Mouse (Mus musculus) heart, embryonic 15.5 days (tissue): ENCODE results near the gene Wipf1. TPM values are rescaled to one million over a fixed set of nuclear protein-coding genes. Genes with fewer than 3 reads are reported as not detected.

ENCODE experiments used
- ATAC-seq: fragments of 200-750 bp; cut with Nextera tagmentation; replicated peaks from 2 replicates; pipeline ENCODE4 v1.8.0; 2017; ENCODE audit warnings: low read depth, moderate TSS enrichment; ENCODE audit not compliant: insufficient number of reproducible peaks, insufficient read depth, low FRiP score
- H3K27ac ChIP-seq: fragments of 300-500 bp; sonication (generic); 2 replicates; pipeline ENCODE4 v1.5.1; 2015; ENCODE audit warnings: mild to moderate bottlenecking, inconsistent platforms
- H3K27me3 ChIP-seq: fragments of 300-500 bp; sonication (generic); 2 replicates; pipeline ENCODE4 v1.6.1; 2015; ENCODE audit warnings: inconsistent platforms
- H3K36me3 ChIP-seq: fragments of 300-500 bp; sonication (generic); 2 replicates; pipeline ENCODE4 v1.6.1; 2015; ENCODE audit warnings: mild to moderate bottlenecking, inconsistent platforms
- H3K4me1 ChIP-seq: fragments of 300-500 bp; sonication (generic); replicated peaks from 2 replicates; pipeline ENCODE4 v1.6.1; 2015; ENCODE audit warnings: inconsistent platforms
- H3K4me2 ChIP-seq: fragments of 300-500 bp; sonication (generic); 2 replicates; pipeline ENCODE4 v1.6.1; 2015; ENCODE audit warnings: inconsistent platforms, mild to moderate bottlenecking, moderate library complexity
- H3K4me3 ChIP-seq: fragments of 300-500 bp; sonication (generic); 2 replicates; pipeline ENCODE4 v1.5.1; 2015; ENCODE audit warnings: mild to moderate bottlenecking, inconsistent platforms
- H3K9ac ChIP-seq: fragments of 300-500 bp; sonication (generic); 2 replicates; pipeline ENCODE4 v1.6.1; 2015; ENCODE audit warnings: mild to moderate bottlenecking, inconsistent platforms
- H3K9me3 ChIP-seq: fragments of 300-500 bp; sonication (generic); replicated peaks from 2 replicates; pipeline ENCODE4 v1.6.1; 2016; ENCODE audit warnings: inconsistent platforms
- WGBS: fragments of 180-500 bp; shearing (Covaris S2); methylation state at CpG from one replicate; pipeline ENCODE4 v1.1.7; 2015; ENCODE audit warnings: mixed read lengths; 5-methylcytosine and 5-hydroxymethylcytosine counted together
- polyA plus RNA-seq: library from polyadenylated mRNA; unstranded; fragments of >200 nt; fragmentation: Nextera tagmentation; extraction: Ambion mirVana; gene quantifications from 2 replicates; pipeline ENCODE4 v1.2.1, GENCODE M21; 2015

Gene Wipf1
- polyA plus RNA-seq, 1 experiment from 2014 or later = 5.1 TPM

- Histone ChIP-seq H3K27ac (no peak overlapping the region), H3K4me2 (no peak overlapping the region), H3K4me1 (peaks cover 22% of the 10 kb centered on the region), H3K9ac (no peak overlapping the region), H3K27me3 (no peaks in the 10 kb centered on the region), H3K4me3 (no peak overlapping the region), H3K36me3 (no peaks in the 10 kb centered on the region), H3K9me3 (no peaks in the 10 kb centered on the region)
- ATAC-seq = no peak
- 72% methylated on average over 6 of the region's 6 CpGs for whole genome bisulfite sequencing
Measured at GRCm38 (mm10) chr2:73522336-73522735, 7.2 kb downstream of the Wipf1 start.

GRCm38 (mm10) chr2:73521737-73522136 is 7.8 kb downstream of the Wipf1 start:
- WGBS = 28% methylated on average over 5 of the region's 5 CpGs
- no peak overlapping the region for H3K27ac ChIP-seq
- no peak overlapping the region for H3K4me2 ChIP-seq

GRCm38 (mm10) chr2:73518966-73519365 is 10.6 kb downstream of the Wipf1 start:
- H3K4me2 ChIP-seq = no peak overlapping the region
- H3K4me3 ChIP-seq = no peak overlapping the region
- ATAC-seq = no peak
- H3K9me3 ChIP-seq = no peaks in the 10 kb centered on the region
- WGBS = 80% methylated on average over 5 of the region's 5 CpGs
- H3K4me1 ChIP-seq = peaks cover 21% of the 10 kb centered on the region
- H3K27me3 ChIP-seq = no peaks in the 10 kb centered on the region
- no peaks in the 10 kb centered on the region for H3K36me3 ChIP-seq
- no peak overlapping the region for H3K9ac ChIP-seq
- no peak overlapping the region for H3K27ac ChIP-seq

More at GRCm38 (mm10) chr2:73521737-73522136, 7.8 kb downstream of the Wipf1 start:
- Histone ChIP-seq H3K9ac (no peak overlapping the region), H3K36me3 (no peaks in the 10 kb centered on the region), H3K9me3 (no peaks in the 10 kb centered on the region), H3K27me3 (no peaks in the 10 kb centered on the region), H3K4me1 (peaks cover 22% of the 10 kb centered on the region), H3K4me3 (no peak overlapping the region)
- peak; percentile 64; the same call in 1 of the 2 replicates for ATAC-seq

GRCm38 (mm10) chr2:73518311-73518710 is 11.2 kb downstream of the Wipf1 start:
- H3K9ac ChIP-seq = no peak overlapping the region
- H3K27me3 ChIP-seq = no peaks in the 10 kb centered on the region
- no peaks in the 10 kb centered on the region for H3K36me3 ChIP-seq
- H3K9me3 ChIP-seq = no peaks in the 10 kb centered on the region
- H3K4me2 ChIP-seq = no peak overlapping the region
- H3K4me3 ChIP-seq = no peak overlapping the region
- WGBS = 78% methylated on average over 2 of the region's 2 CpGs
- no peak for ATAC-seq
- no peak overlapping the region for H3K27ac ChIP-seq
- peaks cover 17% of the 10 kb centered on the region for H3K4me1 ChIP-seq

- WGBS = 86% methylated on average over 6 of the region's 6 CpGs
- peaks cover 8% of the 10 kb centered on the region for H3K4me1 ChIP-seq
- no peaks in the 10 kb centered on the region for H3K36me3 ChIP-seq
- no peak overlapping the region for H3K4me3 ChIP-seq
- no peak for ATAC-seq
- no peaks in the 10 kb centered on the region for H3K27me3 ChIP-seq
- H3K9me3 ChIP-seq = no peaks in the 10 kb centered on the region
- H3K27ac ChIP-seq = no peak overlapping the region
- no peak overlapping the region for H3K9ac ChIP-seq
- no peak overlapping the region for H3K4me2 ChIP-seq
Measured at GRCm38 (mm10) chr2:73514178-73514577, 15.4 kb downstream of the Wipf1 start.

- H3K9ac ChIP-seq = no peak overlapping the region
- H3K36me3 ChIP-seq = no peaks in the 10 kb centered on the region
- H3K4me2 ChIP-seq = no peak overlapping the region
- H3K27me3 ChIP-seq = no peaks in the 10 kb centered on the region
- 78% methylated on average over 2 of the region's 2 CpGs for WGBS
- peaks cover 12% of the 10 kb centered on the region for H3K4me1 ChIP-seq
- ATAC-seq = no peak
- H3K9me3 ChIP-seq = no peaks in the 10 kb centered on the region
- H3K4me3 ChIP-seq = no peak overlapping the region
- no peak overlapping the region for H3K27ac ChIP-seq
Measured at GRCm38 (mm10) chr2:73513204-73513749, 16.3 kb downstream of the Wipf1 start.

GRCm38 (mm10) chr2:73512044-73512443 is 17.5 kb downstream of the Wipf1 start:
- Histone ChIP-seq H3K9me3 (no peaks in the 10 kb centered on the region), H3K27ac (no peak overlapping the region), H3K4me1 (peaks cover 12% of the 10 kb centered on the region), H3K4me2 (no peak overlapping the region), H3K36me3 (no peaks in the 10 kb centered on the region), H3K9ac (no peak overlapping the region), H3K27me3 (no peaks in the 10 kb centered on the region), H3K4me3 (no peak overlapping the region)
- whole genome bisulfite sequencing = 77% methylated on average over 3 of the region's 3 CpGs
- no peak for ATAC-seq

GRCm38 (mm10) chr2:73510731-73511360 is 18.7 kb downstream of the Wipf1 start:
- no peaks in the 10 kb centered on the region for H3K9me3 ChIP-seq
- no peak for ATAC-seq

GRCm38 (mm10) chr2:73510025-73510288 is 19.6 kb downstream of the Wipf1 start:
- H3K9ac ChIP-seq = no peak overlapping the region
- H3K27me3 ChIP-seq = no peaks in the 10 kb centered on the region
- 62% methylated on average over 3 of the region's 3 CpGs for WGBS
- peak overlapping the region; percentile 73 for H3K27ac ChIP-seq
- no peaks in the 10 kb centered on the region for H3K36me3 ChIP-seq
- no peak overlapping the region for H3K4me3 ChIP-seq
- peaks cover 12% of the 10 kb centered on the region for H3K4me1 ChIP-seq
- ATAC-seq = no peak
- no peak overlapping the region for H3K4me2 ChIP-seq
- no peaks in the 10 kb centered on the region for H3K9me3 ChIP-seq

More at GRCm38 (mm10) chr2:73510731-73511360, 18.7 kb downstream of the Wipf1 start:
- Histone ChIP-seq H3K9ac (no peak overlapping the region), H3K4me3 (no peak overlapping the region), H3K4me1 (peaks cover 12% of the 10 kb centered on the region), H3K27ac (no peak overlapping the region), H3K36me3 (no peaks in the 10 kb centered on the region), H3K27me3 (no peaks in the 10 kb centered on the region), H3K4me2 (no peak overlapping the region)
- 76% methylated on average over 7 of the region's 7 CpGs for WGBS

GRCm38 (mm10) chr2:73509248-73510024 is 20.1 kb downstream of the Wipf1 start:
- peak overlapping the region; percentile 73 for H3K27ac ChIP-seq
- peak; percentile 56; the same call in 1 of the 2 replicates for ATAC-seq
- no peaks in the 10 kb centered on the region for H3K9me3 ChIP-seq
- H3K36me3 ChIP-seq = no peaks in the 10 kb centered on the region
- no peak overlapping the region for H3K9ac ChIP-seq
- peaks cover 12% of the 10 kb centered on the region for H3K4me1 ChIP-seq
- peak overlapping the region; percentile 34 for H3K4me2 ChIP-seq
- no peak overlapping the region for H3K4me3 ChIP-seq
- 37% methylated on average over 15 of the region's 15 CpGs for WGBS
- H3K27me3 ChIP-seq = no peaks in the 10 kb centered on the region

GRCm38 (mm10) chr2:73507886-73508285 is 21.6 kb downstream of the Wipf1 start:
- WGBS = 73% methylated on average over 7 of the region's 7 CpGs
- peaks cover 16% of the 10 kb centered on the region for H3K4me1 ChIP-seq
- no peak overlapping the region for H3K4me2 ChIP-seq
- no peaks in the 10 kb centered on the region for H3K9me3 ChIP-seq
- no peak overlapping the region for H3K9ac ChIP-seq
- no peaks in the 10 kb centered on the region for H3K27me3 ChIP-seq
- H3K4me3 ChIP-seq = no peak overlapping the region
- 0 out of 2 replicates have a peak overlapping the region, but pooled peaks have one; percentile 5 for H3K27ac ChIP-seq
- no peaks in the 10 kb centered on the region for H3K36me3 ChIP-seq
- no peak for ATAC-seq
